In the genomic region with DNA sequence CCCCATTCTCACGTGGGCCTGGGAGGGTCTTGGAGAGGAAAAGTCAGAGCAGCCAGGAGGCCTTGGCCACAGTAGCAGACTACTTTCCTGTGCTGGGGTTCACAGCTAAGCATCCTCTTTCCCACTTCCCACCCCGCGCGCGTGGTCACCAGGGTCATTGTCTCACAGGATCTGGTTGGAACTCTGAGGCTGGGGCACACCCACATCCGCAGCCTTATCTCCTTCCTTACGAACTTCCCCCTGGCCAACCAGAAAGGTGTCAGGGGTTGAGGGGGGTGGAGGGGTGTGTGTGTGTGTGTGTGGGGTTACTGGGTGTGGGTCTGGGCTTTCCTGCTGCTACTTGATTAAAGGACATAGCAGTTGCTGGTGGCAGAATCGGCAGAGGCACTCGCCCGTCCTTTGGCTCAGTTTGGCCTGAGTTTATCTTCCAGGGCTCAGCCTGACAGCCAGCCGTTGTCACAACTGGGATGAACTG, we compare ENCODE assay signal across 8 mouse cellular contexts. TPM values are rescaled to one million over a fixed set of nuclear protein-coding genes. Genes with fewer than 3 reads are reported as not detected.
DNase-seq lines count a peak whose midpoint lies in the region; ATAC-seq and TF ChIP-seq lines count a peak whose summit lies in the region.

No protein-coding gene starts in this region.

- peaks cover 93% of the 10 kb centered on the region for H3K27me3 ChIP-seq in heart, embryonic 13.5 days (replicated peaks)
- H3K27me3 ChIP-seq in liver, adult 2 months (ENCODE audit: control insufficient read depth, insufficient read depth, low read length): no peaks in the 10 kb centered on the region
- no peaks in the 10 kb centered on the region for H3K27me3 ChIP-seq in neural tube, embryonic 15.5 days (replicated peaks)
- H3K27me3 ChIP-seq in hindbrain, embryonic 16.5 days (replicated peaks; ENCODE audit: control insufficient read depth, insufficient read depth, low read length): no peaks in the 10 kb centered on the region

- H3K27ac ChIP-seq in heart, embryonic 13.5 days (replicated peaks): peak overlapping the region; percentile 57
- 0 out of 2 replicates have a peak overlapping the region, but pooled peaks have one; percentile 6 for H3K27ac ChIP-seq in liver, adult 2 months (replicated peaks; ENCODE audit: insufficient read depth, low read depth, low read length)
- peak overlapping the region; percentile 33; the same call in 1 of the 2 replicates for H3K27ac ChIP-seq in neural tube, embryonic 15.5 days (replicated peaks)
- H3K27ac ChIP-seq in hindbrain, embryonic 16.5 days (ENCODE audit: low read depth, low read length): no peak overlapping the region

- no peaks in the 10 kb centered on the region for H3K79me2 ChIP-seq in liver, adult 2 months (ENCODE audit: control insufficient read depth, insufficient read depth, low read length)

- WGBS in heart, embryonic 13.5 days: 32% methylated on average over 11 of the region's 11 CpGs
- 68% methylated on average over 11 of the region's 11 CpGs for WGBS in liver, adult 2 months
- 84% methylated on average over 11 of the region's 11 CpGs for whole genome bisulfite sequencing in neural tube, embryonic 15.5 days
- WGBS in hindbrain, embryonic 16.5 days: 80% methylated on average over 11 of the region's 11 CpGs

- H3K36me3 ChIP-seq in heart, embryonic 13.5 days: no peaks in the 10 kb centered on the region
- no peaks in the 10 kb centered on the region for H3K36me3 ChIP-seq in liver, adult 2 months (ENCODE audit: control insufficient read depth, insufficient read depth, low read length)
- H3K36me3 ChIP-seq in neural tube, embryonic 15.5 days: no peaks in the 10 kb centered on the region
- H3K36me3 ChIP-seq in hindbrain, embryonic 16.5 days (ENCODE audit: control insufficient read depth, insufficient read depth, low read length): no peaks in the 10 kb centered on the region

- intact Hi-C loops in gastrocnemius, postnatal 14 days (cut with DNase I; ENCODE audit: low total_unique reads): no loop called here

- H3K9ac ChIP-seq in heart, embryonic 13.5 days: peak overlapping the region; percentile 1; the same call in 1 of the 2 replicates
- H3K9ac ChIP-seq in liver, adult 2 months (ENCODE audit: low read depth, low read length): no peak overlapping the region
- H3K9ac ChIP-seq in neural tube, embryonic 15.5 days (replicated peaks): no peak overlapping the region
- H3K9ac ChIP-seq in hindbrain, embryonic 16.5 days (ENCODE audit: low read depth, low read length): no peak overlapping the region

- no peak for TF ChIP-seq CTCF in liver, adult 2 months (IDR thresholded peaks at IDR 0.05; ENCODE audit: low read depth, low read length)

- no peaks in the 10 kb centered on the region for H3K9me3 ChIP-seq in heart, embryonic 13.5 days
- no peaks in the 10 kb centered on the region for H3K9me3 ChIP-seq in neural tube, embryonic 15.5 days (replicated peaks)
- no peaks in the 10 kb centered on the region for H3K9me3 ChIP-seq in hindbrain, embryonic 16.5 days (ENCODE audit: control insufficient read depth, low read length)

- ATAC-seq in heart, embryonic 13.5 days (ENCODE audit: extremely low read depth, insufficient number of reproducible peaks, low FRiP score, low TSS enrichment): peak; percentile 62
- no peak for ATAC-seq in neural tube, embryonic 15.5 days (ENCODE audit: low FRiP score)
- ATAC-seq in hindbrain, embryonic 16.5 days: no peak

- H3K4me2 ChIP-seq in heart, embryonic 13.5 days: no peak overlapping the region
- H3K4me2 ChIP-seq in neural tube, embryonic 15.5 days: no peak overlapping the region
- H3K4me2 ChIP-seq in hindbrain, embryonic 16.5 days (ENCODE audit: low read length): no peak overlapping the region

- H3K4me3 ChIP-seq in heart, embryonic 13.5 days: no peak overlapping the region
- no peak overlapping the region for H3K4me3 ChIP-seq in liver, adult 2 months (ENCODE audit: insufficient read depth, low read depth, low read length)
- H3K4me3 ChIP-seq in neural tube, embryonic 15.5 days (replicated peaks): no peak overlapping the region
- H3K4me3 ChIP-seq in hindbrain, embryonic 16.5 days (ENCODE audit: low read length): no peak overlapping the region

- TF ChIP-seq POLR2A in liver, adult 2 months (IDR thresholded peaks at IDR 0.05; ENCODE audit: extremely low read depth, insufficient read depth, low read length): no peak

- peaks cover 10% of the 10 kb centered on the region for H3K4me1 ChIP-seq in heart, embryonic 13.5 days
- H3K4me1 ChIP-seq in liver, adult 2 months (ENCODE audit: control insufficient read depth, insufficient read depth, low read length): no peaks in the 10 kb centered on the region
- peaks cover 19% of the 10 kb centered on the region for H3K4me1 ChIP-seq in neural tube, embryonic 15.5 days
- peaks cover 14% of the 10 kb centered on the region; the same call in 1 of the 2 replicates for H3K4me1 ChIP-seq in hindbrain, embryonic 16.5 days (ENCODE audit: control insufficient read depth, insufficient read depth, low read depth, low read length)

- DNase-seq in gastrocnemius, adult 18-20 months (ENCODE audit: low spot score): peak; percentile 29
- DNase-seq in gastrocnemius, postnatal 14 days: no peak
- no peak for DNase-seq in liver, adult 2 months (ENCODE audit: extremely low read depth, low read depth, low spot score)
- DNase-seq in B cell, adult 2 months: no peak
- DNase-seq in frontal cortex, postnatal 14 days (ENCODE audit: low spot score in 2 of 2): no peak

RNA-seq across cellular contexts. Expression of a gene that starts 13.0 kb away (rescaled TPM):
- total RNA-seq in gastrocnemius, adult 18-20 months (2021): 10 to 100 TPM; 16.1 to 25.9 TPM
- 10 to 100 TPM; 19.5 to 23.2 TPM for total RNA-seq in gastrocnemius, postnatal 14 days (2021)
- 4.2 and 4.8 TPM in 2 replicates for polyA plus RNA-seq in heart, embryonic 13.5 days (2015; fragmentation: Nextera tagmentation; extraction: Ambion mirVana)
- 0.28 and 0.40 TPM in 2 replicates for total RNA-seq in liver, adult 2 months (2014; rRNA removed)
- 1.2 and 1.3 TPM in 2 replicates for polyA plus RNA-seq in liver, adult 2 months (2012; rRNA removed)
- 14.4 and 16.8 TPM in 2 replicates for polyA plus RNA-seq in neural tube, embryonic 15.5 days (2015; fragmentation: Nextera tagmentation; extraction: Ambion mirVana)
- 12.6 and 18.3 TPM in 2 replicates for polyA plus RNA-seq in hindbrain, embryonic 16.5 days (2015; fragmentation: Nextera tagmentation; extraction: Ambion mirVana)
